Mouse (Mus musculus): Measurements from ENCODE around the gene Smc1b.

The Smc1b gene

DNA sequence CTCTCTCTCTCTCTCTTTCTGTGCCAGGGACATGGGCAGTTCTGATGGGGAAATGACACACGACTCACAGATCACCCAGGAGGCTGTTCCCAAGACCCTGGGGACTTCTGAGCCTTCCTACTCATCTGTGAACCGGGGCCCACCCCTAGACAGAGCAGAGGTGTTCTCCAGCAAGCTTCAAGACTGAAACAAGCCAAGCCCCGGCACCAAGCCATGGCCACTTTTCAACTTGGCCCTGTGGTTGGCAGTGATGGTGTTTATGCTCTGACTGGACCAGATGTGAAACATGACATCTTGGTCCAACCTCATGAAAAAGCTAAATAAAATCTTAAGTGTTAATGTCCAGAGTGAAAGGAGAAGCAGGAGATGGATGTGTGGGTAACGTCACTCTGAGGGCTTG, 109.6 kb downstream of the Smc1b start:
- DNase-seq (ENCODE audit: low spot score), result no peak

DNA sequence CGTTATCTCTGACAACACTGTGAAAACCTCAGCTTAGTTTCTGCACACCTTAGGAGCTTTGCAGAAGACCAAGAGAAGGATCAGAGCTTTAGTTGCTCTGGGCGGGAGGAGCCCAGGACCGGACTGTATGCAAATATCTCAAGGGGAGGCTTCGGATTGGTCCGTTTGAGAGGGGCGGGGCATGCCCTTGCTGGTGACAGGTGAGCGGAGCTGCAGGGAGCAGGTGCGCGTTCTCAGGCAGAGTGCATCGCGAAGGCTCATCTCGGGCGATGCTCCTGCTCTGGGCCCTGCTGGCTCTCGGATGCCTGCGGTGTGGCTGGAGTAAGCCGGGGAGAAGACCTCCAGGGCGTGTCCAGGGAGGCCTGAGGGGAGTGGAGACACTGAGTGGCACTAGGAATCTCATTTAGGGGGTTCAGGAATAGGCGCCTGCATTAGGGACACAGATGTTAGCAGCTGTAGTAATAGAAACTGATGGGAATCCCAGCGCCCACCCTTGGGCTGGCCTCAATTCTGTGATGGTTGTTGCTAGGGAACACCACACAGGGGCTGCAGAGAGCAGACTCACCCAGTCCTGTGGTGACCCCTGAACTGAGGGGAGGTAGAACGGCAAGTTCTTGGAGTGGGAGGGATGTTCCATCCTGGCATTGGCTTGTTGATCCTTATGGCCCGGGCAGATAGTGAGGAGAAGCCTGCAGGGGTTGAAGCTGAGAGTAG, 114.7 kb downstream of the Smc1b start, which contains the start of gene Upk3a:
TSS of gene Upk3a (plus strand) at position 191 of the 714 bp plus-strand sequence.
- no peak for DNase-seq (ENCODE audit: low spot score)

DNA sequence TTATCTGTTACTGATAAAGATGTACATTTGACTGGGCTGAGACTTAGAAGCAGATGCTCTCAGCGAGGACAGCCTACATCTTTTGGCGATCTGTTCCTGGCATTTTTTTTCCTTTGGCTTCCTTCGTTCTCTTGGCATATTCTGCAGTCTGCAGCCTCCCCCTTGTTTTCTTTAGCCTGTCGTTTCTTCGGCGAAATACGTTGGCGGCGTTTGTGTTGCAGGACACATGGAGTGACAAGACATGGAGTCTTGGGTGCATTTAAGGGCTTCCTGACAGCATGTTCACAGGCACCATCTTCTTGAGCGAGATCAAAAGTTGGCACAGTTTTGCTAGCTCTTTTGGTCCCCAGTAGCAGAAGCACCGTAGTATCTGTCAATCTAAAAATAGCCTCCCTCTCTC, 116.0 kb downstream of the Smc1b start:
- DNase-seq (ENCODE audit: low spot score), result peak; percentile 28

All from left cerebral cortex, adult 11 months (tissue).